Mouse (Mus musculus): Measurements from ENCODE around the gene Fcrlb. TPM values are rescaled to one million over a fixed set of nuclear protein-coding genes. Genes with fewer than 3 reads are reported as not detected.

Gene Fcrlb
- polyA plus RNA-seq, 1 experiment: not detected

DNA sequence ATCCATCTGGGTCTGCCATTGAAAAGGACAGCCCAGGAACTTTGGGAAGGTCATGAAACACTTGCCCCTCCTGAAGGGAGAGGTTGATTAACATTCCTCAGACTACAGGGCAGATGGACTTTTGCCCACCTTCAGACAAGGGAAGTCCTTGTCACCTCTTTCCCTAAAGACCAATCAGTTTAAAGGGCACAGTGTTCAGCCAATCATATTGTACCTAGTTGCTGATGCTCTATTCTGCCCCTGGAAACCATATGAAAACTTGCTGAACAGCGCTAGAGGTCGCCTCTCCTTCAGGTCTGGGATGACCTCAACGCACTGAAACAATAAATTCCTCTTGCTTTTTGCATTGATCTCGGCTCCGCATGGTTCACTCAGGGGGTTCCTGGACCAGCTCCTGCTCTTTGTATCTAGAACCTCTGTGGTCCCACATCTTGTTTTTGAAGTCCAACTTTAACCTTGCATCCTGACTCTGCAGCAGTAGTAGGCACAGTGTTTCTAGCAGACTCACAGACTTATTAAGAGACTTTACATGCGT lies 20.7 kb upstream of the Fcrlb start:
- H3K36me3 ChIP-seq (ENCODE audit: control insufficient read depth, insufficient read depth, low read length, poor library complexity, severe bottlenecking): no peaks in the 10 kb centered on the region
- no peak overlapping the region for H3K9ac ChIP-seq (ENCODE audit: low read depth, poor library complexity, severe bottlenecking)
- H3K4me1 ChIP-seq (ENCODE audit: control insufficient read depth, insufficient read depth, low read length): no peaks in the 10 kb centered on the region
- H3K9me3 ChIP-seq (replicated peaks; ENCODE audit: control insufficient read depth, insufficient read depth, low read length, poor library complexity, severe bottlenecking): 0 out of 2 replicates have a peak, but pooled peaks cover 4% of the 10 kb centered on the region
- H3K27me3 ChIP-seq (ENCODE audit: control insufficient read depth, insufficient read depth, low read length, poor library complexity, severe bottlenecking): no peaks in the 10 kb centered on the region
- H3K4me3 ChIP-seq (ENCODE audit: low read depth, low read length): no peak overlapping the region
- TF ChIP-seq CTCF (IDR thresholded peaks at IDR 0.05; ENCODE audit: low read depth, low read length) (no peak), POLR2A (IDR thresholded peaks at IDR 0.05; ENCODE audit: insufficient read depth, low read length) (no peak), EP300 (IDR thresholded peaks at IDR 0.05; ENCODE audit: insufficient read depth, low read depth, low read length) (no peak)
- H3K27ac ChIP-seq (ENCODE audit: insufficient read depth, low read length): no peak overlapping the region

DNA sequence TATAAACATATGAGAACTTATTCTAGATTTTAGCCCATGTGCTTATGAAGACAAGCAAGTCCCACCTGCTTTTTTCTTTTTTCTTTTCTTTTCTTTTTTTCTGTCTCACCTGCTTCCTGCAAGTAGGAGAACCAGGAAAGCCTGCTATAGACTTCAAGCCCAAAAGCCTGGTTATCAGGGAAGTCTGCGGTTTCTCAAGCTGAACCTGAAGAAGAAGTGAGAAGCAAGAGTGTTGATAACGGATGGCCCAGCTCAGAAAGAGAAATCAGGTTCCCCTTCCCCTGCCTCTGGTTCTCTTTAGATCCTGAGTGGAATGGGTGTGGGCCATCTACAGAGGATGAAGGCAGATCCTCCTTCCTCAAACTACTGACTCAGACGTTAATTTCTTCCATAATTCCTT lies 19.3 kb upstream of the Fcrlb start:
- no peak overlapping the region for H3K4me3 ChIP-seq (ENCODE audit: low read depth, low read length)
- H3K9me3 ChIP-seq (replicated peaks; ENCODE audit: control insufficient read depth, insufficient read depth, low read length, poor library complexity, severe bottlenecking): 0 out of 2 replicates have a peak, but pooled peaks cover 4% of the 10 kb centered on the region
- H3K27me3 ChIP-seq (ENCODE audit: control insufficient read depth, insufficient read depth, low read length, poor library complexity, severe bottlenecking): no peaks in the 10 kb centered on the region
- no peak overlapping the region for H3K9ac ChIP-seq (ENCODE audit: low read depth, poor library complexity, severe bottlenecking)
- no peak overlapping the region for H3K27ac ChIP-seq (ENCODE audit: insufficient read depth, low read length)
- H3K4me1 ChIP-seq (ENCODE audit: control insufficient read depth, insufficient read depth, low read length): no peaks in the 10 kb centered on the region
- H3K36me3 ChIP-seq (ENCODE audit: control insufficient read depth, insufficient read depth, low read length, poor library complexity, severe bottlenecking): no peaks in the 10 kb centered on the region
- TF ChIP-seq POLR2A (IDR thresholded peaks at IDR 0.05; ENCODE audit: insufficient read depth, low read length): no peak
- TF ChIP-seq EP300 (IDR thresholded peaks at IDR 0.05; ENCODE audit: insufficient read depth, low read depth, low read length): no peak
- no peak for TF ChIP-seq CTCF (IDR thresholded peaks at IDR 0.05; ENCODE audit: low read depth, low read length)

- no peaks in the 10 kb centered on the region for H3K9me3 ChIP-seq (replicated peaks; ENCODE audit: control insufficient read depth, insufficient read depth, low read length, poor library complexity, severe bottlenecking)
- no peaks in the 10 kb centered on the region for H3K36me3 ChIP-seq (ENCODE audit: control insufficient read depth, insufficient read depth, low read length, poor library complexity, severe bottlenecking)
- no peak for TF ChIP-seq EP300 (IDR thresholded peaks at IDR 0.05; ENCODE audit: insufficient read depth, low read depth, low read length)
- TF ChIP-seq POLR2A (IDR thresholded peaks at IDR 0.05; ENCODE audit: insufficient read depth, low read length): no peak
- TF ChIP-seq CTCF (IDR thresholded peaks at IDR 0.05; ENCODE audit: low read depth, low read length): no peak
- H3K4me1 ChIP-seq (ENCODE audit: control insufficient read depth, insufficient read depth, low read length): no peaks in the 10 kb centered on the region
- H3K27me3 ChIP-seq (ENCODE audit: control insufficient read depth, insufficient read depth, low read length, poor library complexity, severe bottlenecking): no peaks in the 10 kb centered on the region
- no peak overlapping the region for H3K4me3 ChIP-seq (ENCODE audit: low read depth, low read length)
- H3K27ac ChIP-seq (ENCODE audit: insufficient read depth, low read length): no peak overlapping the region
- no peak overlapping the region for H3K9ac ChIP-seq (ENCODE audit: low read depth, poor library complexity, severe bottlenecking)
Measured at GRCm38 (mm10) chr1:170929245-170929644, 16.5 kb upstream of the Fcrlb start.

GRCm38 (mm10) chr1:170928467-170928866 lies 15.7 kb upstream of the Fcrlb start:
- Histone ChIP-seq H3K27ac (ENCODE audit: insufficient read depth, low read length) (no peak overlapping the region), H3K27me3 (ENCODE audit: control insufficient read depth, insufficient read depth, low read length, poor library complexity, severe bottlenecking) (no peaks in the 10 kb centered on the region), H3K4me1 (ENCODE audit: control insufficient read depth, insufficient read depth, low read length) (no peaks in the 10 kb centered on the region), H3K9ac (ENCODE audit: low read depth, poor library complexity, severe bottlenecking) (no peak overlapping the region), H3K9me3 (replicated peaks; ENCODE audit: control insufficient read depth, insufficient read depth, low read length, poor library complexity, severe bottlenecking) (no peaks in the 10 kb centered on the region), H3K36me3 (ENCODE audit: control insufficient read depth, insufficient read depth, low read length, poor library complexity, severe bottlenecking) (no peaks in the 10 kb centered on the region), H3K4me3 (ENCODE audit: low read depth, low read length) (no peak overlapping the region)
- TF ChIP-seq EP300 (IDR thresholded peaks at IDR 0.05; ENCODE audit: insufficient read depth, low read depth, low read length) (no peak), POLR2A (IDR thresholded peaks at IDR 0.05; ENCODE audit: insufficient read depth, low read length) (no peak), CTCF (IDR thresholded peaks at IDR 0.05; ENCODE audit: low read depth, low read length) (no peak)

- Histone ChIP-seq H3K4me1 (ENCODE audit: control insufficient read depth, insufficient read depth, low read length) (no peaks in the 10 kb centered on the region), H3K36me3 (ENCODE audit: control insufficient read depth, insufficient read depth, low read length, poor library complexity, severe bottlenecking) (no peaks in the 10 kb centered on the region), H3K27ac (ENCODE audit: insufficient read depth, low read length) (no peak within 1 kb of the TSS), H3K9ac (ENCODE audit: low read depth, poor library complexity, severe bottlenecking) (no peak within 1 kb of the TSS), H3K9me3 (replicated peaks; ENCODE audit: control insufficient read depth, insufficient read depth, low read length, poor library complexity, severe bottlenecking) (no peaks in the 10 kb centered on the region), H3K27me3 (ENCODE audit: control insufficient read depth, insufficient read depth, low read length, poor library complexity, severe bottlenecking) (no peaks in the 10 kb centered on the region), H3K4me3 (ENCODE audit: low read depth, low read length) (no peak within 1 kb of the TSS)
- TF ChIP-seq CTCF (IDR thresholded peaks at IDR 0.05; ENCODE audit: low read depth, low read length) (no peak), POLR2A (IDR thresholded peaks at IDR 0.05; ENCODE audit: insufficient read depth, low read length) (no peak), EP300 (IDR thresholded peaks at IDR 0.05; ENCODE audit: insufficient read depth, low read depth, low read length) (no peak)
Measured at GRCm38 (mm10) chr1:170927378-170927777, 14.6 kb upstream of the Fcrlb start, which contains the start of gene Fcrla. Fcrla (minus strand) TSS chr1:170927583.

DNA sequence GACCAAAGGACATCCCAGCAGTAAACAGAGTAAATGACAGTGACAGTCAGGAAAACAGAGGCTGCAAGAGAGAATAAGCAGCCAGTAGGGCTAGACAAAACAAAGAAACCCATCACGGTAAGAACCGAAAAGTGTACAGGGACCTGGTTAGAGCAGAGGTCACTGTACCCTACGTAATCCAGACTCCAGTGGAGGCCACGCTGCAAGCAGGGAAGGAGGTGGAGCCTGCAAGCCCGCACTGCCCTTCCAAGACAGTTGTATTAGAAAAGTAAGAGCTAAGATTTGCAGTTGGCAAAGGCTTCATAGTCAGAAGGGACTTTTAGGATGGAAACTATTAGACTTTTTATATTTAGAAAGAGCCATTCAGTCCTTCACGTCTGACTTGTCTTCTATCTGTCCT lies 14.2 kb upstream of the Fcrlb start:
- Histone ChIP-seq H3K9ac (ENCODE audit: low read depth, poor library complexity, severe bottlenecking) (no peak overlapping the region), H3K9me3 (replicated peaks; ENCODE audit: control insufficient read depth, insufficient read depth, low read length, poor library complexity, severe bottlenecking) (no peaks in the 10 kb centered on the region), H3K36me3 (ENCODE audit: control insufficient read depth, insufficient read depth, low read length, poor library complexity, severe bottlenecking) (no peaks in the 10 kb centered on the region), H3K27me3 (ENCODE audit: control insufficient read depth, insufficient read depth, low read length, poor library complexity, severe bottlenecking) (no peaks in the 10 kb centered on the region), H3K27ac (ENCODE audit: insufficient read depth, low read length) (no peak overlapping the region), H3K4me1 (ENCODE audit: control insufficient read depth, insufficient read depth, low read length) (no peaks in the 10 kb centered on the region), H3K4me3 (ENCODE audit: low read depth, low read length) (no peak overlapping the region)
- TF ChIP-seq EP300 (IDR thresholded peaks at IDR 0.05; ENCODE audit: insufficient read depth, low read depth, low read length): no peak
- TF ChIP-seq POLR2A (IDR thresholded peaks at IDR 0.05; ENCODE audit: insufficient read depth, low read length): no peak
- no peak for TF ChIP-seq CTCF (IDR thresholded peaks at IDR 0.05; ENCODE audit: low read depth, low read length)
